Mouse (Mus musculus) megakaryocyte, adult 5-6 weeks (primary cell): ENCODE results near the gene Rpl7a. TPM values are rescaled to one million over a fixed set of nuclear protein-coding genes. Genes with fewer than 3 reads are reported as not detected.

Experiments used
- ATAC-seq: 2 replicates; pipeline ENCODE4 v1.8.0; 2016; ENCODE audit warnings: mild to moderate bottlenecking, inconsistent platforms; ENCODE audit not compliant: poor library complexity, severe bottlenecking
- total RNA-seq, 2 experiments: library from RNA; stranded (forward) in 1 of 2; stranded (reverse) in 1 of 2; fragments of 153-499, 151-499 nt in 1 of 2; fragments of 221-1000, 200-1000 nt in 1 of 2; gene quantifications; 2 replicates each; pipeline versions ENCODE4 v1.2.3 to v1.2.4; 2015 to 2017

The Rpl7a gene
- total RNA-seq, 2 experiments from 2014 or later, result 1,311 to 1,498 TPM

DNA sequence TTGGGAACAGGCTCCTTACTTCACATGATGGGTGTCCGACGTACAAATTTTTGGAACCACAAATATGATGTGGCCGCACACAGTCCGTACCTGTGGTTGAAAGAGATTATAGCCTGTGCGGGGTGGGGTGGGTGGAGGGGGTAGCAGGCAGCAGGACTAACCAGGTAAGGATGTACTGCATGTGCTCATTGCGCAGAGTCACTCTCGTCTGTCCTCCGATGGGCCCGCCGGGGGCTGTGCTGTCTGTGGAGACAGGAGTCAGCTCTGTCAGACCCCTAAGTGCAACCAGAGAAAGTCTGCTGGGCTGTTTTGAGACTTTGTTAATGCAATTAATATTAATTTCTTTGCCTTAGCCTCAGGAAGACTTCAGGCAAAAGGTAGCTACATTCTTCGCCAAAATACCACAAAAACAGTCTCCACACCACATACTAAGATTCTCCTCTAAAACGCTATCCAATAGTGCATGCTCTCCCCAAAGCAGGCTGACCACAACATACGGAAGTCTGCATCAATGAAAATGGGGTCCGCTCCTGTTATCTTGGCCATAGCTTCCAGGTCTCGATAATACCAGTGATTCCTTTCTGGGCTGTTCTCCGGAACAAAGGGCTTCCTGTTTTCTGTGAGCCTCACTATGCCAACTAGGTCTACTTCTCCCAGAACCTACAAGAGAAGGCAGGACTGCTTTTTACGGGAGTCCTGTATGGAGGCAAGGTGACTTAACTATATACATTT is 3.0 kb downstream of the Rpl7a start:
- no peak for ATAC-seq

DNA sequence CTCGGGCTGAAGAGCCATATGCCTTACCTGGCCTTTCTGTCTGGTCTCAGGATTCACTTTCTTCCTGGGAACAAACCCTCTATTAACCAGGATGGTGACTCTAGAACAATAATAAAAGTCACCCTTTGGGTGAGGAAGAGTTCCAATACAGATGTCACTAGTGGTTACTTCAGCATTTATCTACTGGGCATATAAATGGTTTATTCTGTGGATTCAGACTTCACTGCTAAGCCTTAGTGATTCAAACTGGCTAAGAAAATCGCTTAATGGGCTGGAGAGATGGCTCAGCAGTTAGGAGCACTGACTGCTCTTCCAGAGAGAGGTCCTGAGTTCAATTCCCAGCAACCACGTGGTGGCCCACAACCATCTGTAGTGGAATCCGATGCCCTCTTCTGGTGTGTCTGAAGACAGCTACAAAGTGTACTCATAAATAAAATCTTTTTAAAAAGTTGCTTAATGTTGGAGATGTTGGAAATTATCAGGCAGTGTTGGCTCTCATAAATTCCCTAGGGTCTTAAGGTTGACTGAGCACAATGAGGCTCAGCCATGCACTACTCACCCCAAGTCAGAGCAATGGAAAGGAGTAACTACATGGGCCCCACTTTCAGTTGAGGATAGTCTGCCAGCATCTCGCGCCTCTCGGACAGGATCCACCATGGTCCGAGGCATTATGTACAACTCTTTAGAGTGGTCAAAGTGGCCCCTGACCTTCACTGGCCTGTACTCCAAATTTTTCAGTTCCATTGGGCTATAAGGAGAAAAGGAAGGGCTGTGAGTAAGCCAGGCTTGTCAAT is 3.8 kb downstream of the Rpl7a start:
- no peak for ATAC-seq

DNA sequence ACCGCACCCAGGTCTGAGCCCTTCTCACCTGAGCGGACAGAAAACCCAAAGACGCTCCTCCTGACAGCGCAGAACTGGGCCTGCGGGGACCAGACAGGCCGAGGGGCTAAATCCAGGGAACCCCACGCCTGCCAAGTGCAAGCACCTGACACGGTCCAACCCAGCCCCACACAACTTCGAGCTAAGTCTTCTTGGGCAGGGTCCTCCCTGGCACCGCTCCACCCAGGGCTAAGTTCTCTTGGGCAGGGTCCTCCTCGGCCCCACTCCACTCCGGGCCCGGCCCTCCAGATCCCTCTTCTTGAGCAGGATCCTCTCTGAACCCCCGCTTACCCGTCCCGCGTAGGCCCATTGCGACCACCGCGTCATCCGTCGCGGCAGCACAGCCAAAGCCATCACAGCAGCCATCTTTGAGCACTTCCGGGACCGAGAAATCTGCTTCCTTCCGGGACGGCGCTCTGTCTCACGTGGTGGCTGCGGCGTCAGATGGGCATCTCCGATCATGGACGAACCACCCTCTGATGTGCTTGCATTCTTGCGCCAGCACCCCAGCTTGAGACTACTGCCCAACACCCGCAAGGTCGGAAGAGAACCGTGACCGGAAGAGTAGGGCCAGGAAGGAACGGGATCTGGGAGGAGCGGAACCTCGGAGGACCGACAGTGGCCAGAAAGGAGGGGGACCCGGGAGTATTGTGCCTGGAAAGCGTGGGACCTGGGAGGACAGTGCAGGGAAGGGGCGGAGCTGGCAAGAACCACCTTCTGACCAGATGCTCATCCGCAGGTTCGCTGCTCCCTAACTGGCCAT is 5.6 kb downstream of the Rpl7a start, which contains the start of the genes Surf2 and Surf1:
Gene Surf2, plus strand, starts transcription at position 441 of the 802 bp plus-strand sequence.
Gene Surf1, minus strand, starts transcription at position 604 of the 802 bp plus-strand sequence.
- ATAC-seq, result peak; percentile 96

DNA sequence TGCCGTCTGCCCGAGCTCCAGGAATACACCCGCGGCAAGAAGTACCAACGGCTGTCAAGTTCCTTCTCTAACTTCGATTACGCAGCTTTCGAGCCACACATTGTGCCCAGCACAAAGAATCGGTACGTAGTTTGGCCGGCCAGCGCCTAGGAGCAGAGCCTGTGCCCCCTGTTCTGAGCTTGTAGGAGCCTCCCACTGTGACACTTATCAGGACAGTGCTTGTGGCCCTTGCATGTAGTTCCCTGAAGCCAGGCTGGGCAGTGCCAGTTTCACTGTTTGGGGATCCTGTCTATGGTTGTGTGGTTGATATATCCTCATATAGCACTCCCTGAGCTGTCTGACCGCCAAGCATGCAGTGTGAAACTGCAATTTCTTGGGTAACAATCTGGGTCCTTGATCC is 6.2 kb downstream of the Rpl7a start:
- peak; percentile 32 for ATAC-seq

DNA sequence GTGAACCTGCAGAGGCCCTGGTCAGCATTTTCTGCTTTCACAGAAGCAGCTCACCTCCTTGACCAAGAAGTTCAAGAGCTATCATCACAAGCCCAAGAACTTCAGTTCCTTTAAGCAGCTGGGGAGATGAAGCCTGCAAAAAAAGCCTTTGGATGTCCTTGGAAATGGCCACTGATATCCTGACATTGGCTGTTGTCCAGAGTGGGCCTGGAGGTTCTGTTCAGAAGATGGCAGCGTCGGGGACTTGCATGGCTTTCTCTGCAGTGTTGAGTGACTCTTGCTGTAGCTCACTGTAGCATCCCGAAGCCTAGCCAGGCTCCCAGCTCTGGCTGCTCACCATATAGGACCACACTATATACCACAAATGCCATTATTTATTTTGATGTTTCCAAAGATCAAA is 9.1 kb downstream of the Rpl7a start:
- no peak for ATAC-seq

DNA sequence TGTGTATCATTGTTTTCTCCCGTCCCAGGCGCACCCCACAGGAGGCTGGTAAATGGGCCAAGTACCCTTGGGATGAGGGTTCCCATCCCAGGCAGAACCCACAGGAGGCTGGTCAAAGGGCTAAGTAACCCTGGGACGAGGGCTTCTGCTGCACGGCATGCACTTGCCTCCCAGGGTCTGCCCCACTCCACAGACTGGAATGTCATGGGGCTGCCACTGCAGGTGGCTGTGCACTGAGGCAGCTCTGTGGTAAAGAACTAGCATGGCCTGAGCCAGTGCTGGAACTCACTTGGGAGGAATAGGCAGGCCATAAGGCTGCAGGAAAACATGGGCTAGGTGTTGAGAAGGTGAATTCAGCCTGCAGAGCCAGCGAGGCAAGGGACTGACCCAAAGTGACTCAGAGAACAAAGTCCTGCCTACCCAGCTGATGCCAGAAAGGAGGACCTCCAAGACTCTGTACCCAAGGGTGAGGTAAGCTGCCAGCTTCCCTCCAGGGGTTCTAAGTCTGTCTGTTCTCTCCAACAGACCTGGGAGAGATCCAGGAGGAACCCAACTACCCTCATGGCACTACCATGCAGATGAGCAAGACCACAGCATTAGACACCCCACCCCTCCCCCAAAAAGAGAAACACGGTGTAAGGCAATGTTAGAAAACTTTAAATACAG is 9.8 kb downstream of the Rpl7a start:
- no peak for ATAC-seq

DNA sequence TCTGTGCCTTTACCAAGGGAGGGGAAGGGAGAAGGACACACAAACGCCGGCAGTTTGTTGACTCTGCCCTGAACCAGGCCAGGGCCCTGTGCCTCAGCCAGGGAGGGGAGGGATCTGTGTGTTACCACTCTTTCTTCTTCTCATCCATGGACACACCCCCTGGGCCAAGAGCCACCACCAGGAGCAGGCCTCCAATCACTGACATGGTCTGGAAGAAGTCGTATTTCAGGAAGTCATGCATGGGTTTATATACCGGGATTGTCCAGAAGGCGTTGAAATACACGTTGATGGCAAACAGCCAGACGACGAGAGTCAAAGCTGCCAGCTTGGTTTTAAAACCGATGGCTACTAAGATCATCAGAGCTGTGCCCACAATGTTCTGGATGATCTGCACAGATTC is 11.2 kb downstream of the Rpl7a start:
- no peak for ATAC-seq

DNA sequence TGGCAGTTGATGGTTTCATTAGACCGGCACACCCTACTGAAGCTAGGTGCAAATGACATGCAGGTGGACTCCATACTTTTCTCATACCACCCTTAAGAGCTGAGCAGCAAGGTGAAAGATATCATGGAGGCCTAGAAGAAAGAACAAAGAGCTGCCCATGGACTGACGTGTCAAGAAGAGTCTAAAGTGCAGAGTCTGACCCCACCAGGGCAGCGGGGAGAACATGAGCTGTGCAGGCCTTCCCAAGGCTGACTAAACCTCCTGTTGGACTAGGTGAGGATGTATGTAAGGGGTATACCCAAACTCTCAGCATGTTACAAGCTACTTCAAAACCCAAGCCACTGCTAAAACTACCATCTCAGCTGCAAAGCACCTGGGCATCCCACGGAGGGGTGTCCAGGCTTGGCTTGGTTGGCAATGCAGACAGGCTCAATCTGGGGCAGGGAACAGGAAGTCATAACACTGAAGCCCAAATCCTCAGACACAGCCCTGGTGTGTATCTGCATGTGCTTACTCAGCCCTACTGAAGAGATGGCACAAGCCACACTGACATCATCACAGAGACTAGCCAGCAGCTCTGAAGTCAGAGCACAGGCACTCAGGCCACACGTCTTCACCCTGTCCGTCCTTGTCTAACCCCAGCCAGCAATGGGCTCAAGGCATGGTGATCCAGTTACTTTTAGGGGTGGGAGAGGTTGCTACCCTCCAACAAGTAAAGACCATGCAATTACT is 17.3 kb downstream of the Rpl7a start:
- no peak for ATAC-seq

DNA sequence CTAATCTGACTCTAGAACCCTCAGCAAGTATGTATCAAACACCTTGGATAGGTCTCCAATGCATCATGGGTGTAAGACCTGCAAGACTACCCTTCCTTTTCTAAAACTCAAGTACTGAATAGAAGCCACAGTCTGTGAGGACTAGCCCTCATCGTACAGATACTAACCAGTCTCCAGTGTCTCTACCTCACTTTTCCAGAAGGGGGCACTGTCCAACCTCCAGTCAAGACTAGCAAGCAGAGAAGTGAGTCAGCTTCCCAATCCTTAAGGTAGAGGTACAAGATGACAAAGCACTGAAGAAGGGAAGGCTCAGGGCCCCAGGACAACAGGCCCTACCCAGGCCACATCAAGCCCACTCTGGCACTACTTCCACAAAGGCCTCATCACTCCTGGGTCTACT is 19.8 kb downstream of the Rpl7a start:
- peak; percentile 38 for ATAC-seq

DNA sequence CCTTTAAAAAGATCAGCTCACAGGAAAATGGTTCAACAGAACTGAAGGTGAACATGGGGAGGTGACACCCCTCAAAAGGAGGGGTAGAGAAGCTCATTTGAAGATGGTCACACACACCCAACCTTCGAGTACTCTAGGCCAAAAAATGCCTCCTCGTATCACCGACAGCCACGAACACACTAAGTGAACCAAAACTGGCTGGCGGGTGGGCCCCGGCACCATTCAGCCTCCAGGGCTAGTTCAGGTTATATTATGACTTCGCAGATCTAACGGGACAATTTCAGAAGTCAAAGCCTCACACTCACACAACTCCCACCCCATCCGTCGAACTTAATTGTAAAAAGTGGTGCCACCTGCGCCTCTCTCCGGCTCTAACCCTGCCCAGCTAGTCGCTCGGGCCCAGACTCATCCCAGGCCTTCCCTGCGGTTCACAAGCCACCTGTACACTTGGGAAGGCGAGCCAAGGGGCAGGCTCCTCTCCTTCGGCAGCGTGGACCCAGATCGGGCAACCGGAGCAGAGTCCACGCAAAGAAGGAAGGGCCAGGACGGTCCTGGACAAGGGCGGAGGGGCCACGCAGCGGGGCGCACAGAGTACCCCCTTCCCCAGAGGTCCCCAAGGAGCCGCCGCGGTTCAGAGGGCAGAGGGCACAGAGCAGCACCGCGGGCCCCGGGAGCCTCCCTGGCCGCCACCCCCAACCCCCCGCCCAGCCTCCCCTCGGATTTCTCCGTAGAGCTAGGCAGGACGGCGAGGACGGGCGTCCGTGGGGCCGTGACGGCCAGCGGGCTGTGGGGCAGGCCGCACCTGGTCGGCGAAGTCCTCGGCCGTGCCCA is 22.1 kb downstream of the Rpl7a start:
- ATAC-seq, result no peak

DNA sequence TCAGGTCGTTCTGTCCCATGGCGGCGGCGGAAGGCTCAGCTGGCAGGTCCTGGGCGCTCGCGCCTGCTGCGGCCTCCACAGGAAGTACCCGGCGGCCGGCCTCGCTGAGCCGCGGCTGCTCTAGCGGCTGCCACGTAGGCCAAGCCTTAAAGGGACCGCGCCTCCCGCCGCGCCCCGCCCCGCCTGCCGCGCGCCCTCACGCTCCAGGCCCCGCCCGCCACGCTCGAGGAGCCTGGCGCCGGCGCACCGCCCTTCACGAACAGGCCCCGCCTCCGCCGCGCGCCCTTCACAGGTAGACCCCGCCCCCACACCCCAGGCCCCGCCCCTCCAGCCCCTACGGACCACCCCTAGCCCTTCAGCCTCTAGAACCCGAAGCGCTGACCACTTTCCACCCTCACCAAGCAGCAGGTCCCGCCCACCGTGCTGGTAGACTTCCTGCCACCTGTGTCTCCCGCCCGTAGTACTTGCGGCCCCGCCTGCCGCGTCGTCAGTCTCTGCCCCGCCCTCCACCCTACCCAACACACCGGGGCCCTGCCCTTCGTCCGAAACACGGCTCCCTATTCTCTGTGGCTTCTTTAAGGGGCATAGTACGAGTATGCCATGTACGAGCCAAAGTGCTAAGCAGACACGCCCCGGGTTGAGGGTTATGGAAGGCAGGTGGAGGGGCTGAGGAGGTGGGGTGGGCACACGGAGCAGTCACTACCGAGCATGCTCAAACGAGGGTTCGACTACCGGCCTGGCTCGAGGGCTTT is 22.9 kb downstream of the Rpl7a start, which contains the start of the genes Surf4 and Stkld1:
Gene Surf4, minus strand, starts transcription at position 625 of the 752 bp plus-strand sequence.
Gene Stkld1, plus strand, starts transcription at position 744 of the 752 bp plus-strand sequence.
- ATAC-seq, result peak; percentile 88

DNA sequence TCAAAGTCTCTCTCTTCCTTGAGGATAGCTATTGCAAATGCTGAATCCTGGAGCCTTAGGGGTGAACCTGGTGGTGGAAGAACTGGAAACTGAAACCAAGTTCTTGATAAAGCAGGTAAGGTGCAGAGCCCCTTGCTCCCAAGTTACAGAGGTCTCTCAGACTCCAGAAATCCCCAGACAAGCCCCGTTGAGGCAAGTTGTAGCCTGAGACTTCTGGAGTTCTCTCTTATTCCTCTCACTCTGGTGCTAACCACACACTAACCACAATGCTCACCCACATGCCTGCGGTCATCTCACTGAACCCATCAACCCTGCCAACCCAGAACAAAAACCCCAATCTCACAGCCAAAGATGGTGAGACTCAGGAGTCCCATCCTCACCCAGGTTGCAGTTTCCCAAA is 24.7 kb downstream of the Rpl7a start:
- no peak for ATAC-seq

DNA sequence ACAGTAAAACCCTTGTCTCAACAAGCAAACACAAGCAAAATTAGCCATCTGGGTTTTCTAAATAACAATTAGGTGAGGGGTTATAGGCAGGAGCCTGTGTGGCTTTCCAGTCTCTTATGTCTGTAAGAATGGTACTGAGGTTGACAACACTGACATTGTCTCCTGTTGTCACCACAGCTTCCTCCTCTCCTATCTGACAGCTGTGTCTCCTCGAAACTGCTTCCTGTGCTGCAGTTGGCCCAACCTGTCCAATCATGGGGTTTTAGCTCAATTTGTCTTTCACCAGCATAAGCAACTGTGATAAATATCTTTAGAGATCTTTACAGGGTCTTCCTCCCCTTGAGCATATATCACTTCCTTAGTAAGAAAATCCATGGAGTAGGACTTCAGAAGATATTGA is 25.9 kb downstream of the Rpl7a start:
- no peak for ATAC-seq

DNA sequence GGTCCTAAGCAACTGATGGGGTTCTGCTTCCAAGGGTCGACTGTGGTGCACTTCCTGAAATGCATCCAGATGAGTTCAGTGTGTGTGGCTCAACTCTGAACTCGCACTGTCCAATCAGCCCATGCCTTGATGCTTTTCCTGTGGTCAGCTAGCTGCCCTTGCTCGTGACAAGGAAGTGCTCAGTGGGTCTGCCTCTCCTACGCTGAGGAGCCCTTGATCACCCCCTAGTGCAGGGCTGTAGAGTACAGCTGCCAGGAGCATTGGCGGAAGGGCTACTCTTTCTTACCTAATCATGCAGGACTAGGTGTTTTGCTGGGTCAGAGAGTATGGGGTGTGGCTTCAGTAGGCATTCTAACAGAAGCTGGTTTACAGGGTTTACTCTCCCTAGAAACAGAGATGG is 31.0 kb downstream of the Rpl7a start:
- ATAC-seq, result peak; percentile 99

DNA sequence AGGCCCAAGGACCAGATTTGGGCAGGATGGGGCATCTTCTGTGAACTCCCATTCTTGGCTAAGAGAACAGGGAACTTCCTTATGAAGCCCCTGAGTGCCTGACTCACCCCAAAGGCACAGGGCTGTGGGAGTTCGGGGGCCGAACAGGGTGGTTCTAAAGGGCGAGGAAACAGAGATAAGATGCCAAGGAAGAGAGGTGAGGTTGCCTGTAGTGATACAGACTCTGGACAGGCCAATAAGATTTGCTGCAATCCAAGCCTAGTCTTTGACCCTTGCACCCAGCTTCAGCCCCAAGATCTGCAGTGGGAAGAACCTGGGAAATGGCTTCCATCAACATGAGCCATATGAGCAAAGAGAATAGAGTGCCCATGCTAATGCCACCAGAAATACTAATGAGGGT is 32.7 kb downstream of the Rpl7a start:
- ATAC-seq, result no peak

DNA sequence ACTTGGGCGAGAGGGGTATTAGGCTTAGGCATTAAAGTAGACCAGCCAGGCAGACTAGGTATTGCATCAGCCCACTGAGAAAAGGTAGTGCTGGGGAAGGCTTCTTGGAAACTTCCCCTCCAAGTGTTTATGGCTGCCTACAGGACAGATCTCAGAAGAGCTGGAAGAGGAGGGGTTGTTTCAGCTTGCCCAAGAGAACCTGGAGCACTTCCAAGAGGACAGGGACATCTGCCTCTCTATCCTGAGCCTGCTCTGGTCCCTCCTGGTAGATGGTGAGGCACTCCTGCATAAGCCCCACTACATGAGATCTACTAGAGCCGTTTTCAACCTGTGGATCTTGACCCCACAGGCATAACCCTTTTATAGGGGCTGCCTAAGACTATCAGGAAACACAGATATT is 39.8 kb downstream of the Rpl7a start:
- no peak for ATAC-seq

DNA sequence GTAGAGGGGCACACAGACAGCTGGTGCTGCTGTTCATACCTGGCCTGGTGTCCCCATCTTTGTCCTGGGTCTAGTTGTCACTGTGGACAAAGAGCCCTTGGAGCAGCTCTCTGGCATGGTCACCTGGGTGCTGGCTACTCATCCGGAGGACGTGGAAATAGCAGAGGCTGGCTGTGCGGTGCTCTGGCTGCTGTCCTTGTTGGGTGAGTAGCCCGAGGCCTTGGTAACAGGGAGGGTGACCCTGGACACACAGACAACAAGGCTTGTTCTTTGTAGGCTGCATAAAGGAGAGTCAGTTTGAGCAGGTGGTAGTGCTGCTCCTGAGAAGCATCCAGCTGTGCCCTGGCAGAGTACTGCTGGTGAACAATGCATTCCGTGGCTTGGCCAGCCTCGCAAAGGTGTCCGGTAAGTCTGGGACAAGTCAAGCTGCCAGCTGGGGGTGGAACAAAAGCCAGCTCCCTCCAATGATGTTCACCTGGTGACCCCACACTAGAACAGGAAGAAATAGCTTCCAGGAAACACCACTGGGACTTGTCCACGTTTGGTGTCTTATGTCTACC is 40.9 kb downstream of the Rpl7a start:
- no peak for ATAC-seq

DNA sequence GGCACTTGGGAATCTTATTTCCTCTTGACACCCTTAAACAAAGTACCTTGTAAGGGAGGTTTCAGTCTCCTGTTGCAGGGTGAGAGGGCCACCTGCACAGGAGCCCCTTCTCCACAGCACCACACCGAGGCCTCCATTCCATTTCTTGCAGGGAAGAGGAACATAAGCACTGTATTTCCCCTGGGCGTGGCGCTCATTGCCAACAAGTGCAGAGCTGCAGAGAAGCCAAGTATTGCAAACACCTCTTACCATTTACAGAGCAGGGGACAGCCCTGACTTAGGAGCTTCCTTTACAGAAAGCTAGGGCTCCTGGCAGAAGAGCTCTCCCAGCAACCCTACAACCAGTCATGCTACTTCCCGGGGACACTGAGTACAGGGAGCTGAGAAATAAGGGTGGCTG is 41.6 kb downstream of the Rpl7a start:
- ATAC-seq, result peak; percentile 56; the same call in 1 of the 2 replicates
